Mouse (Mus musculus) left cerebral cortex, postnatal 14 days (tissue): Measurements from ENCODE around the gene Ano8. TPM values are rescaled to one million over a fixed set of nuclear protein-coding genes. Genes with fewer than 3 reads are reported as not detected.
"Not testable (repeated sequence)": the region's sequence is repeated elsewhere in the genome, so short reads cannot be mapped to it uniquely, and the experiment has no call there.

Experiments
- DNase-seq, 2 experiments: peaks; one replicate each; pipeline ENCODE4 v3.0.0; 2021 to 2022; ENCODE audit warnings: low spot score in 2 of 2, mixed read lengths in 1 of 2
- intact Hi-C: fragments of 180-260 bp; cut with DNase I; formaldehyde crosslinking; loops from one replicate; pipeline ENCODE4 v1.15.1; 2025
- long read RNA-seq, 2 experiments: library from polyadenylated mRNA; stranded (forward); transcript quantifications; one replicate each; pipeline ENCODE4 v2.0.0; 2021
- total RNA-seq, 2 experiments: library from RNA; stranded (reverse); gene quantifications; 2 replicates each; pipeline ENCODE4 v1.2.3; 2021

Gene Ano8
- 10 to 100 TPM; 68.7 to 74.9 TPM for total RNA-seq
- long read RNA-seq, experiment 1, transcript Ano8-204 (18 exons, 3,785 nt) = minor isoform, 9 of 141 reads
- long read RNA-seq, experiment 1, transcript Ano8-201 (17 exons, 3,653 nt) = major isoform, 65 of 141 reads
- long read RNA-seq, experiment 1, partial matches to known transcripts = 27 of 141 reads
- long read RNA-seq, experiment 1, other reads (novel, unspliced or antisense) = 40 of 141 reads
- long read RNA-seq, experiment 2, transcript Ano8-204 (18 exons, 3,785 nt) = minor isoform, 5 of 113 reads
- long read RNA-seq, experiment 2, transcript Ano8-201 (17 exons, 3,653 nt) = major isoform, 38 of 113 reads
- long read RNA-seq, experiment 2, partial matches to known transcripts = 26 of 113 reads
- long read RNA-seq, experiment 2, other reads (novel, unspliced or antisense) = 44 of 113 reads

DNA sequence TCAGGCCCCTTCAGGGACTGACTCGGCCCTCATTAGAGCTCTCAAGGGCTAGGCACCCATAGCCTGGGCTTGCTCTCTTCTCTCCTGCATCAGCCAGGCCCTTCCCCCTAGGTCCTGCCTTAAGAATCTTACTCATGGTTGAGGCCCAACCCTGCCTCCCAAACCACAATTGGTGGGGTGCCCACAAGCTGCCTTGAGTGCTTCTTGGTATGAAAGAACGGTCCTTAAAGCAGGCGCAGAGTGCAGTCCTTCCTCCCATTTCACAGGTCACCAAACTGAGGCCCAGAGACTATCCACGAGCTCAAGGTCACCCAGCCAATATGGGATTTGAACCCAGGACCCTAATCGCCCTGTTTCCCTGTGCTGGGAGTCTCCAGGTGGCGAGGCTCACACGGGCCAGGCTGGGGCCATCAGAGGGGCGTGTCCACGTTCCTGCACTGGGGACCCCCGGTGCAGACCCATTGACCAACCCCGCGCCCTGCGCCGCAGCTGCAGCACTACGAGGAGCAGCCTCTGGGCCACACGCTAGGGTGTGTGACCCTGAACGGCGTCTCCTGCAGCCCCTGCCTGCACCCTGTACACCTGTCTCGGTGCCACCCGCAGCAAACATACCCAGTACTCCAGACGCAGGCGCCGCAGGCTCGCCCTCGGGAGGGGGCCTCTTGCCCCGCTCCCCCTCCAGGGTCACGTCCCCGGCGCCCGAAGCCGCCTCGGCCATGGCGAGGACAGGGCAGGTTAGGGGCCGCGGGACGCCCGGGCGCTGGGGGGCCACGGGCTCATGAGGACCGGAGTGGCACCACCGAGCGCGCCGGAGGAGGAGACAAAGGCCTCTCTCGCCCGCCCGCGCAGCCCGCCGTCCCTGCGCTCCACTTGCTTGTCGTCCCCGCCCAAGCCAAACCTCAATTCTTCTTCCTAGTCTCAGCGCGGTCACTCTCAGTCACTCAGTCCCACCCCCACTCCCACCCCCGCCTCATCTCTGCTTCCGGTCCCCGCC is at the start of gene Ano8:
Ano8 (minus strand) TSS at position 822 of the 994 bp plus-strand sequence.
- intact Hi-C loops = no loop called here
- DNase-seq = peak; percentile 85 to 89

DNA sequence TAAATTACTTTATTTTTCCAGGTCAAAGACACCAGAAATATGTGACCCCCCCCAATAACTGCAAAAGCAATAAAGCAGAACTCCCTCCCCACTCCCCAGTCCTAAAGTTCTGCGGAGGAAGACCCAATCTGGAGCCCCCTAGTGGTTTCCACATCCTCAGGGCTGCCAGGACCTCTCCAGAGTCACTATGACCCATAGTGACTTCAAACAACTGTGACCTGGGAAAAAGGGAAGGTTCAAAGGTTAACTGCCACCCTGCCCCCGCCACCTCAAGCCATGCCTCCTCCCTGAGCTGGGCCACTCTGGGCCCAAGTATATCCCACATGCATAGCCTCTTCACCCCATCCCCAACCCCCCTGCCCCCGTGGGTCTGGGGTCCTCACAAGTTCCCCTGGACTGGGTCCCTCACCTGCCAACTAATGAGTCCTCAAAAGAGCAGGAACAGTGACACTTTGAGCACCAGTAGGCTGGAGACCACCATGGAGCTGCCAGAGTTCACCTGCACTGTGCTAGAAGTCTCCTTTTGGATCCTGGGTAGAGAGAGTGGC is 48.6 kb upstream of the Ano8 start:
- intact Hi-C loops = no loop called here

DNA sequence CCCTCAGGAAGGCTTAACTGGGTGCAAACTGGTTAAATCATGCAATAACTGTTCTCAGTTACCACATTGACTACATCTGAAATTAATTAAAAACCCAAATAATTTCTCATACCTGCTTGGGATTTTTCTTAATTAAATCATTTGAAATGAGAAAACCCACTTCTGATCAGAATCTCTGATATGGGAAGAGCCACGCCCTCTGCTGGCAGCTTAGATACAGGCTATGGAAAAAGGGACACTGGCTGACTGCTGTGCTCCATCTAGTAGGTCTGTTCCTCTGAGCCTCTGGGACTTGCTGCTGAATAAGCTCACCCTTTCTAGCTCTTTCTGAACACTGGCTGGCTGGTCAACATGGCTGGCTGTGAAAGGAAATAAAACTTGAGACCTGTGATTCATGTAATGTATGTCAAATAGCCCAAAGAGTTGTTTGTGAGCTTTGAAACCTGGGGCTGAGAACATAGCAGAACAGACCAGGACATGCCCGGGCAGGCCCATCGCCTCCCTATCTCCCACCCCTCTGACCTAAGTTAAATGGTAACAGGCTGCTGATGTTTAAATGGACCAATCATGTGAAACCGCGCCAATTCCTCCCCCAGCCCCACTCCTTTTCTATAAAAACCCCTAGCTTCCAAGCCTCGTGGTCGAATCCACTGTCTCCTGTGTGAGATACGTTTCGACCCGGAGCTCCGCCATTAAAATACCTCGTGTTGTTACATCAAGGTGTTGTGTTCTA is 45.1 kb upstream of the Ano8 start:
- DNase-seq = peak; percentile 35 to 52
- intact Hi-C loops = not testable (repeated sequence)

More for the DNA sequence above, 48.6 kb upstream of the Ano8 start:
- no peak for DNase-seq

DNA sequence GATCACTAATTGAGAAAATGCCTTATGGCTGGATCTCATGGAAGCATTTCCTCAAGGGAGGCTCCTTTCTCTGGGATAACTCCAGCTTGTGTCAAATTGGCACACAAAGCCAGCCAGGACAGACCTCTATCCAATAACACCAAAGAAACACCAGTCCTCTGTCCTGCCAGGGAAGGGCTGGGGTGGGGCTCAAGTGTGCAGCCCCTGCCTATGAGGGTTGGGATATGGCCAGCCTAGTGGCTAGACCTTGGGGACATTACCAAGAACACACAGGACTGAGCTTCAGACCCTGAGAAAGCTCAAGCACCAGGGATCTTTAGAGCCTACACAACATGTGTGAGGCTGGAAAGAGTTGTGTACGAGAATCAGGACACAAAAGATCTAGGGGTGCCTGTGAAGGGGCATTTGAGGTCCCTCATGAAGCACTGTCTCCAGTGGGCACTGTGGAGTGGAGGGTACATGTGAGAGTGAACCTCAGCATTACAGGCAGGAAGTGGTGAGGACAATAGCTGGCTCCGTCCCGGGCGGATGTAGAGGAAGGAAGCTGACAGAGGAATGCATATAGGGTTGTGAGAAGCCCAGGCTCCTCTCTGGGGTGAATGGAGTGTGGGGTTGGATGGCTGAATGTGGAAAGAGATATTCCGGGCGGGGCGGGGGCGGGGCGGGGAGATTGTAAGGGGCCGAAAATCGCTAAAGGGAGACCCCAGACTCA is 42.8 kb upstream of the Ano8 start:
- no peak for DNase-seq
- intact Hi-C loops = no loop called here

DNA sequence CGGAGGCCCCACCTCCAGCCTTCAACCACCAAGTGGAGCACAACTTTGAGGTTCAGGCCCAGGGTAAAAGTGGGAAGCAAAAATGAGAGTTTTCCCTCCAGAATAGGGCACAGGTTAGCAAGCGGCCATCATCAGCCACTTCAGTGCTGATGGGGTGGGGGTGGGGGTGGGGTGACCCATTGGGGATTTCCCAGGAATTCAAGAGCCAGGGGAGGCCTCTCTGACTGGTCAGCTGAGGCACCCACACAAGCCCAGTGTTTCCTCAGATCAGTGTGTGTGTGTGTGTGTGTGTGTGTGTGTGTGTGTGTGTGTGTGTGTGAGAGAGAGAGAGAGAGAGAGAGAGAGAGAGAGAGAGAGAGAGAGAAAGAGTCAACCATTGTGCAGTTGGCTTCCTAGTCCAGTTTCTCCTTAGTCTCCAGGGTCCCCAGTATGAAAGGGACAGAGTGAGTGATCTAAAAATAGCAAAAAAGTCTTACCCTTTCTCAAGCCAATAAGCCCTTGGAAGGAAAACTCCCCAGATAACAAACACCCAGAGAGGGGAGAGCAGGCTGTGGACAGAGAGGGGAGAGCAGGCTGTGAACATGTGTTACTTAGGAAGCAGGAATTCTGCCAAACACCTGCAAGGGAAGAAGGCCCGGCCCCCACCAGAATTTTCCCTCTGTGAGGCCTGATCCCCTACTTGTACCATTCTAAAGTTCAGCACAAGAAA is 41.6 kb upstream of the Ano8 start:
- intact Hi-C loops = no loop called here

DNA sequence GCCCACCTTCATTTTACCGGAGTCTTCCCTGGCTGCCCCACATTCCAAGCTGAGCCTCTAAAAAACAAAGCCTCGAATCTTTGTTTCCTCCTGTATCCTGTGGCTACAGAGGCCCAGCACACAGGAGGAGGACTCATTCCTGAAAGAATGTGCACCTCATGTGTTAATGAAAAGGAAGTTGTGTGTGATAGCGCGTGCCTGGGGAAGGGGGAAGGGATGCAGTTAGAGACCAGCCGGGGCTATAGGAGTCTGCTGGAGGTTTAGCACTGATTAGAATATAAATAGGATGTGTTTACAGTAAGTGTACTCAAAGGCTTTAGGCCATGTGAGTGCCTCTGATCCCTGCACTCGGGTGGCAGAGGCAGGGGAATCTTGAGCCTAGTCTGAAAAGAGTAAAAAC is 40.5 kb upstream of the Ano8 start:
- no peak for DNase-seq
- intact Hi-C loops = no loop called here

More for the DNA sequence above, 41.6 kb upstream of the Ano8 start:
- DNase-seq = no peak

DNA sequence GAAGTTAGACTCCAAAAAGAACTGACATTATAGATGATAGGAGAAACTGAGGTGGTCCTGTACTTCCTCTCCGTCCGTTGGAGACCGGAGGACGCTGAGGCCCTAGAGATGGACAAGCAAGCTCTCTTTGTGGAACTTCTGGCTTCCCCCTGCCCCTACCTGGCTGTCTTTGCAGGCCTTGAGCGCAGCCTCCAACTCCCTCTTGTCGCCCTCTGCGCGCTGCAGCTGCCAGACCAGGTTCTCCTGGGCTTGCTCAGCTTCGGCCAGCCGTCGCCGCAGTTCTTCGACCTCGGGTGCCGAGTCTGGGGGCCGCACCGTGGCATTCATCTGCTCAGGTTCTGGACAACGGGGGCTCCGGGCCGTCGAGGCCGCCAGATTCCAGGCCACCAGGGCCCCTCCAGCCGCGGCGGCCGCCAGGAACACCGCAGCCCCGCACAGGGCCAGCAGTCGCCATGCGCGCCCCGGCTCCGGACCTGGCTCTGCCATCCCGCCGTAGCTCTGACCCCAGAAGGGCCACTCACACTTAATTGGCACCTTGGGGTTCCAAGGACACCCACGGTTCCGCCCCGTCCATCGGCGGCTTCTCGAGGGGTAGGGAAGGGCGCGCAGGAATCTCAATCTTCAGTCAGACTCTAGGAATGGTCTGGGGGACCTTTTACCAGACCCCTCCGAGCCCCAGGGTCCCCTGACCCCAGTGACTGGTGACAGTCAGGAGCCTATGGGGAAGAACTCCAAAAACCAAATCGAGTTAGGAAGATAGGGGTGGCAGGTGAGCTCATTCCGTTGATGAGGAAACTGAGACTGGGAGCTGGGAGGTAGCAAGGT is 39.7 kb upstream of the Ano8 start, which contains the start of gene Ccdc194:
Ccdc194 (minus strand) TSS at position 486 of the 825 bp plus-strand sequence.
- DNase-seq = no peak
- intact Hi-C loops = no loop called here

DNA sequence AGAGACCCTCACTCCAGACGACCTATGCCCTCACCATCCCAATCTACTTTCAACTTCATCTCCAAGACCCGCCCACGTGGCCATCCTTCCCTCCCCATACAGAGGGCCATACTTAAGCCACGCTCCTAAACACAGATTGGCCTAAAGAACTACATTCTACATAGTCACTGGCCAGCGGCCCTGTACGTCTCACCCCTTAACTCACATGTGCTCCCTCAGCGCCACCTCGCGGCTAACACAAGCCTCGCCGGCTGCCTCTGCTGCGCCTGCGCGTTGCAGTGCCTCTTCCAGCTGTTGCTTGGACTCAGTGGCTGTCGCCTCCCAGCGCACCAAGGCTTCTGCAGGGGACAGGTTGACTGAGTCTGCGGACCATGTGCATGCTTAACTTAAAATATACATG is 35.9 kb upstream of the Ano8 start:
- intact Hi-C loops = loop anchor here (5.0 kb wide), 1 partner anchor 79 kb away; no protein-coding TSS in a partner anchor
- peak; percentile 90 to 95 for DNase-seq

DNA sequence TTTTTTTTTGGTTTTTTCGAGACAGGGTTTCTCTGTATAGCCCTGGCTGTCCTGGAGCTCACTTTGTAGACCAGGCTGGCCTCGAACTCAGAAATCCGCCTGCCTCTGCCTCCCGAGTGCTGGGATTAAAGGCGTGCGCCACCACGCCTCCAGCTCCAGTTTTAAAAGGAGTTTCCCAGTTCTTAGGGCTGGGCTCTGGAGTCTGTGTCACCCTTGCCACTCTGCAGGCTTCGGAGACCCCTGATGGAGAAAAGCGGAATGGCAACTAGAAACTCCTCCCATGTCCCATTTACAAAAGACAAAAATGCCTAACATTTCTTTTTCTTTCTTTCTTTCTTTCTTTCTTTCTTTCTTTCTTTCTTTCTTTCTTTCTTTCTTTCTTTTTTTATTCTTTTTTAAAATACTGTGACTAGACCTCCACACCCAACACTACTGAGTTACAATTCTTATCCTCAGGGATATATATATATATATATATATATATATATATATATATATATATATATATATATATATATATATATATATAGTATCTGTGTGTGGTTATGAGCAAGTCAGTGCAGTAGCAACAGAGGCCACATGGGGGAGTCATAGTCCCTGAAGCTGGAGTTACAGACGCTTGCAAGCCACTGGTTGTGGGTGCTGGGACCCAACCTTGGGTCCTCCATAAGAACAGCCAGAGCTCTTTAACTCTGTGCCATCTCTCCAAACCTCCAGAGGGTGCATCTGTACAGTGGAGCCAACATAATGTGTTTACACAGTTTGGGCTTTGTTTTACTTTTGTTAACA is 33.5 kb upstream of the Ano8 start:
- intact Hi-C loops = not testable (repeated sequence)
- peak; percentile 41 to 56 for DNase-seq

DNA sequence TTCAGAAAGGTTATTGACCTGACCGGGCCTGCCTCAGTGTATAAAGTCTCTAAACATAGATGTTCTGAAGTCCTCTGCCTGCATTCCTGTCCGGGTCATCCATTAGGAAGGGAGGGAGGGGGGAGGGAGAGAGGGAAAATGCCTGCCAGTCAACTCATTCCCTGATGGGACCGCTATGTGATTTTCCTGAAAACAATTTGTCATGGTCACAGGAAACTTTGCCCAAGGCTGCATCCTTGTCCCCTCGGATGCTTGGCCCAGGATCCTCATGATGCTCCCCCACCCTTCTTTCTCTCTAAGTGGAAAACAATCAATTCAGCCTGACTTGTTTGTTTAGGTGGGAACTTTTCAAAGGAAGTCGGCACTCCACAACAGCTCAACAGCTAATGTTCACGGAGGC is 31.0 kb upstream of the Ano8 start:
- no peak for DNase-seq
- intact Hi-C loops = no loop called here

DNA sequence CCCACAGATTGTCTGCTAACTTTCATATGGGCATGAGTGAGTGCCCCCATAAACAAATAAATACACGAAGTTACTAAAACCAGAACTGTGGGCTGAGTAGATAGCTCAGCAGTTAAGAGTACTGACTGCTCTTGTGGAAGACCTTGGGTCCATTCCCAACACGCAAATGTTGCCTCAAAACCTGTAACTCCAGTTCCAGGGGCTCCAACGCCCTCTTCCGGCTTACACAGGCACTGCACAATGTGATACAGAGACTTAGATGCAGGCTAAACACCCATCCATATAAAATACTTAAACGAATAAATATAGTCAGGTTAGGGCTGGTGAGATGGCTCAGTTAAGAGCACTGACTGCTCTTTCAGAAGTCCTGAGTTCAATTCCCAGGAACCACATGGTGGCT is 29.3 kb upstream of the Ano8 start:
- intact Hi-C loops = no loop called here
- DNase-seq = no peak

DNA sequence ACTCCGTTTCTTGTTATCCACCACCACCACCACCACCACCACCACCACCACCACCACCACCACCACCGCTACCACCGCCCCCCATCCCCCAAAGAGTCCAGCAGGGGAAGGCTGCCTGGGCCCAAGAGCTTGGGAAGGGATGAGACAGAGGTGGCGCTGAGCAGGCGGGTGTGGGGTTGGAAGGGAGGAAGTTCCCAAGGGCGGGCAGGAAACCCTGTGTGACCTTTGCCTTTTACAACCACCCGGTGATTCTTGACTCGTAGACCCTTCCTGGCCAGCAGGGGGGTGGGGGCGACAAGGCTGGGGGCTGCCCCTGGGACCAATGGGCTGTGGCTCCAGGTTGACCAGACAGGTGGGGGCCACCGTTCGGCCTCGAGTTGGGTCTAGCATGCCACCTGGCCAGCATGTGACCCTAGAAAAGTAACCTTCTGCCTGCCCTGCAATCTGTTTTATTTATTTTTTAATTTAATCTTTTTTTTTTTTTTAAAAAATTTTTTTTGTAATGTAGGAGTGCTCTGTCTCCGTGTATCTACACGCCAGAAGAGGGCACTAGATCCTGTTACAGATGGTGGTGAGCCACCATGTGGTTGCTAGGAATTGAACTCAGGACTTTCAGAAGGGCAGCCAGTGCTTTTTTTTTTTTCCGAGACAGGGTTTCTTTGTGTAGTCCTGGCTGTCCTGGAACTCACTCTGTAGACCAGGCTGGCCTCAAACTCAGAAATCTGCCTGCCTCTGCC is 27.4 kb upstream of the Ano8 start:
- DNase-seq = no peak
- intact Hi-C loops = no loop called here

DNA sequence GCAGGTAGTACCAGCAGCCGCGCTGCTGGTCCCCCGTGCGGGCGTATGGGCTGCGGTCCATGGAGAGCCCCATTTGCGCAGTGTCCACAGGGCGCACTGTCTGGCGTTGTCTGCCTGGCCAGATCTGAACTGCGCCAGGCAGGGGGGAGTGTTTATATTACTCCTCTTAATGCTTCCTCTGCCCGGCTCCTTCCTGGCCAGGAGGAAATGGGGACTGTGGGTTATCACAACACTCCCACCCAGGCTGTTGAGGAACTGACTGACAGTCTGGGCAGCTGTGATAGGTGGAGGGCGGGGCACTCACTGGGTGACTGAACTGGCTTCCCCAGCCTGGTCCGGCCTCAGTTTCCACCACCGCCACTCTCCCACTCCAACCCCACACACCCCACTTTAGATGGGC is 25.9 kb upstream of the Ano8 start, which contains the start of gene Plvap:
Plvap (minus strand) TSS at position 109 of the 400 bp plus-strand sequence.
- intact Hi-C loops = no loop called here
- DNase-seq = no peak

DNA sequence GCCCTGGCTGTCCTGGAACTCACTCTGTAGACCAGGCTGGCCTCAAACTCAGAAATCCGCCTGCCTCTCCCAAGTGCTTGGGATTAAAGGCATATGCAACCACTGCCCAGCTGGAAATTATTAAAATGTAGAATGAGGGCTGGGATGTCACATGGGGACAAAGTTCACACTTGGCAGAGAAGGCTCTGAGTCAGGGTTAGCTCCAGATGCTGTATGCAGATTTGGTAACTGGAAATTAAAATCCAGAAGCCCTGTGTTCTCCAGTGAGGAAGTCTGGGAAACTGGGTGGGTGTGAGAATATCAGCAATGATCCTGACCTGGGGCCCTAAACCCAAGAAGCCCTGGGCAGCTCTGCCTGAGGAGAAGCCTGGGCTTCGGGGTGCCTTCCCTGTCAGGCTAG is 23.6 kb upstream of the Ano8 start:
- DNase-seq = no peak
- intact Hi-C loops = no loop called here

DNA sequence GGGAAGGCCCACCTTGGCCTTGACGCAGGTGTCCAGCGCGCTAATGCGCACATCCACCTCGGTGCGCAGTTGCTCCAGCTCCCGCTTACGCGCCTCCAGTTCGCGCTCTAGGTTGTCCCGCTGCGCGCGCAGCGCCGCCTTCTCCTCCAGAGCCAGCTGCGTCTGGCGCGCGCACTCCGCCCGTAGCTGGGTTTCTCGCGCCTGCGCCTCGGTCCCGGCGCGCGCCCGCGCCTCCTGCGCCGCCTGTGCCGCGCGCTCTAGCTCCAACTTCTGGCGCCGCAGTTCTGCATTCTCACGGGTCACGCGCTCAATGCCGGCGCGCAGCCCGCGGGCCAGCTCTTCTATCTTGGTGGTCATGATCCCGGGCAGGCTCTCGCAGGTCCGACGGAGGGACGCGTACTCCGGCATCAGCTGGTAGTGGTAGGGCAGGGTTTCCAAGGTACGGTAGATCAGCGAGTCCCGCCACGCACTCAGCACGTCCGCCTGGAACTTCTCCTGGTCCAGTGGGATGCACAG is 21.9 kb upstream of the Ano8 start:
- intact Hi-C loops = no loop called here
- peak; percentile 85 to 87 for DNase-seq
